Mouse (Mus musculus) 3134 (cell line): ENCODE results near the gene Myo9b.
A peak's percentile ranks its signal among the peaks of the same experiment; 100 is the strongest.
"Not testable (repeated sequence)": the region's sequence is repeated elsewhere in the genome, so short reads cannot be mapped to it uniquely, and the experiment has no call there.

Experiments used
- DNase-seq: peaks from one replicate; pipeline ENCODE4 v3.0.0-alpha.2; 2011; ENCODE audit warnings: low spot score; ENCODE audit not compliant: insufficient read length; ENCODE audit errors: extremely low read depth

Myo9b gene

DNA sequence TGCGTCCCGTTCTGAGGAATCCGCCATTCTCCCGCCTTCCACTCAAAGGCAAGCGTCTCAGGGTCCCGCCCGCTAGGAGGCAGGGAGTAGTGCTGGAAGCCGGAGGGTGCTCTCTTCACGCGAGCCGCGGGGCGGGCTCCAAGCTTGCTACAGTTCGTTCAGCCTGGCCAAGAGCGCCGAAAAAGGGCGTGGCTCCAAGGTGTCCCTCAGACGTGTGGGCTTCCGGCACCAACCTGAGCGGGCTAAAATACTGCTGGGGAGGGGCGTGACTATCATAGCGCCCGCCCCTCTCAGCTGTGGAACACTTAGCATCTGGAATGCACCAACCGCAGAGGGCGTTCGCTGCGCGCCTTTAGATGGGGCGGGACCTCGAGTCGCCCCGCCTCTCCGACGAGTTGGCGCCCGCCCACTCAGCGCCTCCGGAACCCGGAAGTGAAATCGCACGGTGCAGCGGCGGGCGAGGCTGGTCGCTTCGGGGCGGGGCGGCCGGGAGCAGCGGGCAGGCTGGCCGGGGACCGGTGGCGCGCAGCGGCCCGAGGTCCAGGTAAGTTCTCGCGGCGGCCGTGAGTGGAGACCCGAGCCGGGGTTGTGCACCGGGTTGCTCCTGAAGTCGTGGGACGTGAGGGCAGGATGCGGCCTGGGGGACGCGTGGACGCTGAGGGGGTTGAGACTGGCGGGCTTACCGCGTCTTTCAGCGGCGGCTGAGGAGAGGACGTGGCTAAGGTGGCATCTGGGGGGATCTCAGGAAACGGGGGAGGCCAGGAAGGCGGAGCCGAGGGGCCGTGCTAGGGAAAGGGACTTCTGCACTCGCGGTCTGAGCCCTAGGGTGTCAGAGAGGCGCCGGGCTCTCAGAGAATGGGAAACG lies at the start of gene Myo9b, which contains the start of gene Haus8:
TSS of gene Myo9b (plus strand) at position 429 of the 865 bp plus-strand sequence.
TSS of gene Haus8 (minus strand) at position 649 of the 865 bp plus-strand sequence.
- peak; percentile 98 for DNase-seq

DNA sequence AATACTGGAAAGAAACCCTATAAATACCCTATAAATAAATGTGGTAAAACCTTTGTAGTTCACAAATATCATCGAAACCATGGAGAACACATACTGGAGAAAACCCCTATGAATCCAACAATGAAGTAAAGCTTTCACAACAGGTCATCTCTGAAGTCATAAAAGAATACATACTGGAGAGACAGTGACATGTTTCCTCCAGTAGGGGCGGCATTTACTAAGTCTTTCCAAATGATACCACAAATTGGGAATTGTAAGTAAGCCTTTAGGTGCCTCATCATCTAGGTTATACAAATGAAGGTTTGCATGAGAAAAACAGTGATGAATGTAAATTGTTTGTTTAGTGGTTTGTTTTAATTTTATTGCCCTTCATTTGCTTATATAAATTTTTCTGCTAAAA lies 48.0 kb upstream of the Myo9b start:
- no peak for DNase-seq

DNA sequence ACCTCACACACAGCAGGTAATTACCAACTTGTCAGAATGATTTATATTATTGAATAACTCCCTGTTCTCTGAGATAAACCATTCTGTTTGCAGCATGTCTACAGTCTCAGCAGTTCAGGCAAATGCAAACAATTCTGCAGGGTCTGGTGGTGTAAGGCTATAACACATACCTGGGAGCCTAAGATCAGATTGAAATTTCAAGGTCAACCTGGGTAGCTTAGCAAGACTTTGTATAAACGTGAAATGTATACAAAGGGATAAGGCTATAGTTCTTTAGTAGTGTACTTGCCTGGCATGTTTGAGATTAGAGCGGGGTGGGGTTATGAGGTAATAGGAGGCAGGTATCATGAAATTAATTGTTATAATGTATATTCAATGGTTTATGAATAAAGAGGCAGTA lies 29.8 kb upstream of the Myo9b start:
- DNase-seq: no peak

DNA sequence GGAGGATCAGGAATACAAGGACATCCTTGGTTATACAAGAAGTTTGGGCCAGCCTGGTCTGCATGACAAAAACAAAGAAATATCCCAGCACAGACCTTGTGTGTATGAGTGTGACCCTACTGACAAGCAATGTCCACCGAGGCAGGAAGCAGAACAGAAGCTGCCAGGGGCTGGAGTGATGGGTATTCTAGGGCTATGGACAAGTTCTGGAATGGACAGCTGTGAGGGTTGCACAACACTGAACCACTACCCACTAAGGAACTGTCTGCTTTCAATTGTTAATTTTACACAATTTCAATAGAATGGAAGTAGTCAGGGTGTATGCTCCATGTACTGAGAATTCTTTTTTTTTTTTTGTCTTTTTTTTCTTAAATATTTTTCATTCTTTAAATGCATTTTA lies 24.3 kb upstream of the Myo9b start:
- DNase-seq: no peak

DNA sequence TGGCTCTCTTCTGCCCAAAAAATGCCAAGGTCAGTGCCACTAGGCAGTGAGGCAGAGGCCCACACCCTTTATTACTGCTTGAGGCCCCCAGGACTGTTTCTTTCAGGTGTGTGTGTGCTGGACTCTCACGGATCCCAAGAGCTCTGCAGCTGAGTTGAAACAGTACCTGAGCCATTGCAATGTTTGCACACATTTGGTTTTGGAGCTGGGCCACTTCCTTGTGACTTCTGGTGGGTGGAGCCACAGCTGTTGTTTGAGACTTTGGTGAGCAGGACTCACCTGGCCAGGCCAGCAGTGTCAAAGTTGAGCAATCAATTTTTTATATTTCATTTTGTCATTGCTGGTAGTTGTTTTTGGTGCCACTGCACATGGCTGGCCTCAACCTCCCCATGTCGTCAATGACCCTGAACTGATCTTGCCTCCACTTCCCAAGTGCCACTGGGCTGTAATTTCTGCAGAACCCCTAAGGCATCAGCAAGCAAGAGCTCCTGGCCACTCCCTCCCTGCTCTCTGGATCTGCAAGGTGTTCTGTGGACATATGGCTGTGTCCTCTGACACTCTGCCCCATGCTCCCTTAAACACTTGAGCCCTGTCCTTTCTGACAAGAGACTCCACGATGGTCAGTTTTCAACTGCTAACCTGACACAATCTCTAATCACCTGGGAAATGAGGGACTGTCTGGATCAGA lies 15.8 kb upstream of the Myo9b start:
- no peak for DNase-seq

DNA sequence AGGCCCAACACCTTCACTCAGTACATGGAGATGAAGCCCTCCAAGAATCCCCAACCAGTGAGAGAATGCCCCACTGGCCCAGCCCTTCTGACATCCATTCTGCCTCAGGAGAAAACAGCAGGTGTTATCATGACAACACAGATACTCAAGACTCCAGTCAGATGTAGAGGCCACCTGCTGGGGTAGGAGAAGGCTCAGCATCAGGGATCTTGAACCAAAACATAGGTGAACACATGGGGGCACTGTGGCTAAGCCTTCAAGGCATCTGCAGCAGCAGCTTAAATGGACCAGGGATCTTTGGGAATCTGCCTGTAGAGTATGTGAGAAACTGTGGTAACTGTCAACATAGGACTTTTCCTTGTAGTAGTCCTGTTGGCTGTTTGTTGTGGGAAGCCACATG lies 11.3 kb upstream of the Myo9b start:
- DNase-seq: no peak

DNA sequence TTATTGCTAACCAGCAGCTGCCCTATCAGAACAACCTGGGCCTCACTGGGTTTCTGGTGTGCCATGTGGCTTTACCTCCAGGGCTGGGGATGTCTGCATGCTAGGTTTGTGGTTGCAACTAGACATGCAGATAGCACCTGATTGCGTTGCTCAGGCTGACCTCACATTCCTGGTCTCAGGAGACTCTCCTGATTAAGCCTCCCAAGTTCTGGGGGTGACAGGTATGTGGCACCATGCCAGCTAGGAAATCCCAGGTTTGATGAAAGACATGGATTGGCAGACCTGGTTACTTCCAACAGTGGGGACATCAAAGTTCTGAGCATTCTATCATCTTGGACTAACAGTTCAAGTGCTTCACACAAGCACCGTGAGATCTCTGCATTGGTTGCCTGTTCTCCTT lies 4.8 kb upstream of the Myo9b start:
- DNase-seq: no peak

DNA sequence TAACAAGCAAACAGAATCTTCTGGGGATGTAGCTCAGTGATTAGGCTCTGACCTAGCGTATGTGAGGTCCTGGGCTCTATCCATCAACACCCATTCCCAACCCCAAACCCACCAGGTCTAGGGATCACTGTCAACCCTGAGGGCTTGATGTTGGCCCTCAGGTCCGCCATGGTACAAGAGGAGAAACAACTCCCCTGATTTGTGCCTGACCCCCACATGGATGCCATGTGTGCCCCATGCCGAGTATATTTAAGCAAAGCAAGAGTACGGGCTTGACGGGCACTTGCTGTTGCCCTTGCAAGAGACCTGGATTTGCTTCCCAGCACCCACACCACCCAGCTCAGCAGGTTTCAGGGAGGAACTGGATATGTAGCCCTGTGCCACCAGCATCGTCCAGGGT lies 4.2 kb upstream of the Myo9b start:
- DNase-seq: not testable (repeated sequence)

DNA sequence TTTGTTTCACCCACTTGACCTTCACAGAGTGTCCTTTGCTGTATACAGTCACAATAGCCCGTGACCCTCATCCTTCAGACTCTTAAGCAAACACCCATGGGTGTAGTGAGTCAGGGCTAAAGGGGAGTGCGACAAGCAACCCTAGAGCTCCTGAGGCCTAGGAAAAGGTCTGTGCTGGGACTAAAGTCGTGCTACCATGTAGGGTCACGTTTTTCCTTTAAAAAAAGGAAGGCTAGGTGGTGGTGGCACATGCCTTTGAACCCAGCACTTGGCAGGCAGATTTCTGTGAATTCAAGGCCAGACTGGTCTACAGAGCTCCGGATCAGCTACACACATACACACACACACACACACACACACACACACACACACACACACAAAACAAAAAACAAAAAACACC lies 884 bp upstream of the Myo9b start:
- DNase-seq: peak; percentile 20

DNA sequence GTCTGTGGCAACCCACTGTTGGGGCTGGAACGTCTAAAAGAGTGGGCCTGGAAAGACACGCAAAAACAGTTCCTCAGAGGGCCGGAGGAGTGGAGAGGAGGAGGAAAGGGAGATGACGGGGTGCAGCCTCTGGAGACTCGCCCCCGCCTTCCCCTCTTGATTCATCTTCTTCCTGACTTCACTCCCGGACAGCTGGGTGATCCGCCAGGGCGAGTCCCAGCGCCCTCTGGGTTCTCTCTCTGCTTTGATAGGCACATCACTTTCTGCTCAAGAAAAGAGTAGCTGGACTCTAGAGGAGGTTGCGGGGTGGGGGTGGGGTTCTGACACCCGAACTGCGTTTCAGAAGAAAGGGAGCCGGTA lies 617 bp downstream of the Myo9b start:
- no peak for DNase-seq

DNA sequence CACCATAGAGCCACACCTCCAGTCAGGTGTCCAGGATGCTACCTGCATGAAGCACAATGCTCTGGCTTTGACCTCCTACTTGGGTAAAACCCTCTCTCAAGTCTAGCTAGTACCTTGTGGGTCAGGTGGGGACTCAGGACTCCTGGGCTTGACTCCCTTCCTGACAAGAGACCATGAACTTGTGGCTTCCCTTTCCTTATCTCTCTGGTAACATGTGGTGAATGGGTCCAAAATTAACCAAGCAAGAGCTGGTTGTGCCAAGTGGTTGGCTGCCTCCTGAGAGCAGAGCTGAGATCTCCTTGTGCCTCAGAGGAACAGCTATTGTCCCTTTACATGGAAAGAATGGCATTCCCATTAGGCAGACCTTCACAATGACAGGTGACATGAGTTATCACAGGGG lies 2.0 kb downstream of the Myo9b start:
- DNase-seq: no peak

DNA sequence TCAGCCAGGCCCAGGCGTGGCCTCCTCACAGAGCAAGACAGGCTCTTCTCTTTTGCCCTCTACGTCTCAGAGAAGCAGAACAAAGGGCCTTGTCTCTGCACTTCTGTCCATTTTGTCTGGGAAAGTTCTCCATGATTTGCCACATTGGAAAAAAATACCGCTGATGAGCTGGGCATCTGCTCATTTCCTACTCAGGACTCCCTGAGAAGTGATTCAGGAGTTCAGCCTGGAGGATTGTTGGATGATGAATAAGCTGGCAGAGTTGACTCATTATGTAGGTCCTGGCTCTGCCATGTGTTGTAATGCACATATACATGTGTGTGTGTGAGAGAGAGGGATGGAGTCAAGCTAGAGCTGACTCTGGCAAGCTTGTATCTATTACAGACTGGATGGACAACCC lies 3.7 kb downstream of the Myo9b start:
- DNase-seq: peak; percentile 25

DNA sequence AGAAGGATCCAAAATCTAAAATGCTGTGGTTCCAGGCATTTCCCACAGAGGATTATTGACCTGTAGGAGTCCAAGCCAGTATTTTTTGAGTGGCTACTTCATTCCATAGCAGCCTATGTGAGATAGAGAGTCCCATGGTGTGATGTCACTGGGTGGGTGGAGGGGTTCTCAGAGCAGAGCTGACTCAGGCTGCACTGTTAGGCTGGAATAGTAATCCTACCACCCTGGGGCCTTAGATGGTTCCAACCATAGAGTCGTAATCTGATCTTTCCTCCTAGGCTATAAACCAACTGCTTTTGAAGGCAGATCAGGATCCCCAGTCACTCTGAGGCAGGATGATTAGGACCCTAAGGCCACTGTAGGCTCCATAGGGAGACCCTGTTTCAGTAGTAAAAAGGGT lies 6.9 kb downstream of the Myo9b start:
- DNase-seq: not testable (repeated sequence)

DNA sequence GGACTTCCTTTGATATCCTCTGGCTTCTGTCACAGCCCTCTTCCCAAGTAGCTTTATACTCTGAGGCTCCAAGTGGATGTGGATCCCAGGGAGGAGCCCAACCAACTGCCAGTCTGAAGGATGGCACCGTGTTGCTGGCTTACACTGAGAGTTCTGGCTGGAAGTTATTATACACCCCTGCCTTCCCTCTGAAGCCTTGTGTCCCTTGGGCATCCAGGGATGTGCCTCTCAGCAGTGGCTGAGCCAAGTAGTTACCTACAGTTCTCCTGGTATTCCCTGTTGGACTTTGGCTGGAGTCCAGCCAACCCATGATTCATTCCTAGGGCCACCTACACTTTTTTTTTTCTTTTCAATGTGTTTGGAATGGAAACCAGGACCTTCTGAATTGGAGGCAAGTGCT lies 9.2 kb downstream of the Myo9b start:
- peak; percentile 15 for DNase-seq

DNA sequence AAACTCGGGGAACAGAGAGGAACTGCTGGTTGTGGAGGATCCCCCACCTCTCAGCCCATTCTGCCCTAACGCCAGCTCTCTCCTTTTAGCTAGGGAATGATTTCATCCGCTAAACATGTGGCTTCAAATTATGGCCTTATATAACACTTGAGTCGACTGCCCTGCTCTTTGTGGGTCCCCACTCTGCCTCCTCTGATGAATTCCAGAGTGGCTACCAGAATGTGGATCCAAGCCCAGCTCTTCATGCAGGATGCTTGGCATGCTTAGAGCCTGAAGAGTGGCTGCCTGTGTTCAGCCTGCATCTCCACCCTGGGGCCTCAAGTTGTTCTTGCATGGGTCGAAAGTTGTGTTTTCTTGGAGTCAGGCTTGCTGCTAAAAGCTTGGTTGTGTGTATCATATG lies 10.1 kb downstream of the Myo9b start:
- no peak for DNase-seq

DNA sequence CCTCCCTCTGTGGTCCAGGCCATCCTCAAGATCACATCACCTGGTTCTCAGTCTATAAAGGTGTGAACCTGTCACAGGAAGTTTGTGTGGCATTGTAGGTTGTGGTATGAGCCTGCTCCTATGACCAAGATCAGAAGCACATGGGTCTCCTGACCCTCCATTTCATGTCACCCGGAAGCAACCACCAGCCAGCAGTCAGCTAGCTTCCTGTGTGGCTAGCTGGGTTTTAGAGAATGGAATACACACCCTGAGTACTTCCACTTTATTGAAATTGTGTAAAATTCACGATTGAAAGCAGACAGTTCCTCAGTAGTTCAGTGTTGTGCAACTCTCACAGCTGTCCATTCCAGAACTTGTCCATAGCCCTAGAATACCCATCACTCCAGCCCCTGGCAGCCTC lies 13.7 kb downstream of the Myo9b start:
- DNase-seq: not testable (repeated sequence)

DNA sequence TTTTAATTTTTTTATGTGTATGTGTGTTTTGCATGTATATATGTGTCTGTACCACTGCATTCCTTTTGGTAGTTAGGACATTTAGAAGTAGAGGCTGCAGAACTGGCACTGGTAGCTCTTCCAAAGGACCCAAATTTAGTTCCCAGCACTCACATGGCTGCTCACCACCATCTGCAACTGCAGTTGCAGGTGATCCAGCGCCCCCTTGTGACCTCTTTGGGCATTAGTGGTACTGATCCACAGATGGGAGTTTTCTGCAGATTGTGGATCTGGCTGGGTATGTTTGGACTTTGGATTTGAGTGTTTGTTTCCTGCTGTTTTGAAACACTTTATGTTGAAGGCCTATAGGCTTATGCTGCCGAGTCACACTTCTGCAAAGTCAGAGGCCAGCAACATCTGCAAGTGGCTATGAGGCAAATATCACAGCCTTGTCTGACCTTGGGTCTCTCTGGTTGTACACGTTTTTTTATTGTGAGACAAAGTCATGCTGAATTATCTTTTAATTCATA lies 16.0 kb downstream of the Myo9b start:
- DNase-seq: no peak

DNA sequence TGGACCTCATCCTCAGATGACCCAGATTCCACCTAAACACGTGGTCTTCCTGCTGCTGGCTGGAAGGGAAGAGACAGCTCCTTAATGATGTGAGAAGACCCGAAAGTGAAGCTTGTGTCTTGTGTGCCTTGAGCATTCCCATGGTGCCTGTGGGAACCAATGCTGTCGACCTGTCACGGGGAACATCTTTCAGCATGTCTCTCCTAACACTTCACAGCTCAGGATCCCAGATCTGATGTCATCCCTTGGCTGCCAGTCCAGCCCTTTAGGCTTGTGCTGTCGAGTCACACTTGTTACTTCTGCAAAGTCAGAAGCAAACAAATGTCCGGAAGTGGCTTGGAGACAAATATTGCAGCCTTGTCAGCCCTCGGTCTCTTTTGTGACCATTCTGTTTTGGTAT lies 16.6 kb downstream of the Myo9b start:
- no peak for DNase-seq

DNA sequence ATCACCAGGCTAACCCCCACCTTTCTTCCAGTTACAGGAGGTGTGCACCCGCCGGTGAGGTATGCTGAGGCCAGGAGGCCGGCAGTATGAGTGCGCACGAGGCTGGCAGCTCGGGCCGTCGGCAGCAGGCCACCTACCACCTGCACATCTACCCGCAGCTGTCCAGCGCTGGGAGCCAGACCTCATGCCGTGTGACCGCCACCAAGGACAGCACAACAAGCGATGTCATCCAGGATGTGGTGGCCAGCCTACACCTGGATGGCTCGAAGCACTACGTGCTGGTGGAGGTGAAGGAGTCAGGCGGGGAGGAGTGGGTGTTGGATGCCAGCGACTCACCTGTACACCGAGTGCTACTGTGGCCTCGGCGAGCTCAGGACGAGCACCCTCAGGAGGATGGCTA lies 17.7 kb downstream of the Myo9b start:
- DNase-seq: no peak

DNA sequence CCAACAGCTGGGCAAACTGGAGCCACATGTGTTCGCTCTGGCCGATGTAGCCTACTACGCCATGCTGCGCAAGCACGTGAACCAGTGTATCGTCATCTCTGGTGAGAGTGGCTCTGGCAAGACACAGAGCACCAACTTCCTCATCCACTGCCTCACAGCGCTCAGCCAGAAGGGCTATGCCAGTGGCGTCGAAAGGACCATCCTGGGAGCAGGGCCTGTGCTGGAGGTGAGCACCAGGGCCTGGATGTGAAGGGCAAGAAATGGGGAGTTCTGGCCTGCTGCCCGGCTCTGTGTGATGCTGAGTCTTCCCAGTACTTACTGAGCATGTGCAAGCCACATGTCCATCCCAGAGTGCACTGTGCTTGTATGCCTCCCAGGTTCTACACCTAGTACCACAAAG lies 18.4 kb downstream of the Myo9b start:
- DNase-seq: no peak

DNA sequence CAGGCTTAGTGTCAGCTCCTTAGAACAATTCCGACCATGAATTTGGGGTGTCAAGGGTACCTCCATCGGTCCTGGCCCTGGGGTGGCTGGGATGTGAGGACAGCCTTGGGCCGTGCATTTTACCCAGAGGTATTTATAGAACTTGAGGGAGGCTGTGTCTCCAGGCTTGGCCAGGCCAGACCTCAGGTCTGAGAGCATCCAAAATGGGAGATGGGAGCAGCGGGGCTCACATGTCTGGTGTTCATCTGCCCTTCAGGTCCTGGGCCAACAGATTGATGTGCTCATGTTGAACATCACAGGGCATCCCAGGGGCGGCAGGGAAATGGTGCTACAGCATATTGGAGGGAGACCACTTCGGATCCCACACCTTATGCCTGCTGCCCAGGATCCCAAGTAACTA lies 18.8 kb downstream of the Myo9b start:
- DNase-seq: no peak

DNA sequence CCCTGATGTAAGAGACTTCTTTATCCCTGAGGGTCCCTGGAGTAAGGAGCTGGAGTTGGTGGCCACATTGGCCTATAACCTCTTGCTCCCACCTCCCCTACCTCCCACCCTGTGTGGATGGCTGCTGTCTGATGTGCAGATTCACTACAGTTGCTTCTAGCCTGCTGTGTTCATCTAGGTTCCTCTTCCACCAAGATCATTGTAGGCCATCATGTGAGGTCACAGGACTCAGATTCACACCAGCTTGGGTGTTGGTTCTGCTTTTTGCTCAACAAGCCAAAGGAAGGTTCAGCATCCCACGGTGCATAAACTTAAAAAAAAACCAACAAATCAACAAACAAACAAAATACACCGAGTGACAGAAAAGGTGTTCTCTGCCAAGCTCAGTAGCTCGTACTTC lies 21.4 kb downstream of the Myo9b start:
- DNase-seq: not testable (repeated sequence)
